Mouse (Mus musculus) embryonic facial prominence, embryonic 13.5 days (tissue): ENCODE measurements around the gene Trim17. TPM values are rescaled to one million over a fixed set of nuclear protein-coding genes. Genes with fewer than 3 reads are reported as not detected.
A peak's percentile ranks its signal among the peaks of the same experiment; 100 is the strongest.

Experiments used
- ATAC-seq: fragments of 200-750 bp; cut with Nextera tagmentation; 2 replicates; pipeline ENCODE4 v1.8.0; 2017; ENCODE audit warnings: low read depth; ENCODE audit not compliant: insufficient number of reproducible peaks, insufficient read depth, low FRiP score, low TSS enrichment
- H3K27ac ChIP-seq: fragments of 300-500 bp; sonication (generic); 2 replicates; pipeline ENCODE4 v1.5.1; 2015; ENCODE audit warnings: moderate library complexity, mild to moderate bottlenecking, inconsistent platforms
- H3K27me3 ChIP-seq: fragments of 300-500 bp; sonication (generic); 2 replicates; pipeline ENCODE4 v1.6.1; 2015; ENCODE audit warnings: mild to moderate bottlenecking, inconsistent platforms
- H3K36me3 ChIP-seq: fragments of 300-500 bp; sonication (generic); 2 replicates; pipeline ENCODE4 v1.6.1; 2015; ENCODE audit warnings: mild to moderate bottlenecking, inconsistent platforms
- H3K4me1 ChIP-seq: fragments of 300-500 bp; sonication (generic); 2 replicates; pipeline ENCODE4 v1.6.1; 2015; ENCODE audit warnings: inconsistent platforms
- H3K4me2 ChIP-seq: fragments of 300-500 bp; sonication (generic); 2 replicates; pipeline ENCODE4 v1.6.1; 2015; ENCODE audit warnings: moderate library complexity, mild to moderate bottlenecking, inconsistent platforms
- H3K4me3 ChIP-seq: fragments of 300-500 bp; sonication (generic); 2 replicates; pipeline ENCODE4 v1.5.1; 2015; ENCODE audit warnings: mild to moderate bottlenecking, inconsistent platforms
- H3K9ac ChIP-seq: fragments of 300-500 bp; sonication (generic); 2 replicates; pipeline ENCODE4 v1.6.1; 2015; ENCODE audit warnings: mild to moderate bottlenecking, inconsistent platforms
- H3K9me3 ChIP-seq: fragments of 300-500 bp; sonication (generic); 2 replicates; pipeline ENCODE4 v1.6.1; 2016; ENCODE audit warnings: inconsistent platforms
- WGBS: fragments of 180-500 bp; shearing (Covaris S2); methylation state at CpG from one replicate; pipeline ENCODE4 v1.1.7; 2015; ENCODE audit warnings: mixed read lengths; 5-methylcytosine and 5-hydroxymethylcytosine counted together
- polyA plus RNA-seq: library from polyadenylated mRNA; unstranded; fragments of >200 nt; fragmentation: Nextera tagmentation; extraction: Ambion mirVana; gene quantifications from 2 replicates; pipeline ENCODE4 v1.2.1, GENCODE M21; 2015

The Trim17 gene
- polyA plus RNA-seq, 1 experiment from 2014 or later: 0.55 TPM

DNA sequence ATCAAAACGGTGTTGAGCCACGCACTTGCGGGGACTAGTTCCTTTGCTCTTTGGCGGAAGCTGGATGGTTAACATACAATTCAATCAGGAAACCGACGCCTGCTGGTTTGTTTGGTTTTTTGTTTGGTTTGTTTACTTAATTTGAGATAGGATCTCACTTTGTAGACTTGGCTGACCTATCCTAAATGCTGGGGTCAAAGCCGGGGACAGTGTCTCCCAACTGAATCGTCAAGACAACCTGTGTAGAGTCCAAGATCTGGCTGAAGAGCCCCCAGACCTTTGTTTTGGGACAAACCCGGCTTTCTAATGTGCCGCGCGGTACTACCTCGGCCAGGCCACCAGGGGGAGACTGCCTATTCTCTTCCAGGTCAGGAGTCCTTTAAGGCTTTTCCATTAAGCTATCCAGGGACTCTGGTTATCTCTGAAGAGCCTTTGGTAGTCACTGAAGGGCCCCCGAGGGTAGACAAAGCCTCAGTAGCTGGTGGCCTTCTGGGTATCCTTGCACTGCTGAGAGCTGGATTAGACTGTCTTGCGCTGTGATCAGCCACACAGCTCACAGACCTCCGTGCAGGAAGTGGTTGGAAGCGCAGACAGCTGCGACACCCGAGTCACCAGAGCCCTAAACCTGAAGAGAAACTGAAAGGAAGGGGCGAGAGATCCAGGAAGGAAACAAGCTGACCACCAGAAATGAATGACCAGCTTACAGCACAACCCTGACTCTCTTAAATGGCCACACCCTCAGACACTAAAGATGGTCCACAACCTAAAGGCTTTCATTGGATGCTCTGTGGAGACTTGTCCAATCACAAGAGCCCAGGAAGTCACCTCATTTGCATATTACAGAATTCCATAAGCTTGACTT lies 26.5 kb upstream of the Trim17 start:
- Histone ChIP-seq H3K27ac (no peak overlapping the region; the same call in 1 of the 2 replicates), H3K9ac (0 out of 2 replicates have a peak overlapping the region, but pooled peaks have one; percentile 44), H3K4me3 (0 out of 2 replicates have a peak overlapping the region, but pooled peaks have one; percentile 14), H3K36me3 (peaks cover 19% of the 10 kb centered on the region), H3K27me3 (no peaks in the 10 kb centered on the region), H3K4me2 (peak overlapping the region; percentile 39), H3K4me1 (peaks cover 5% of the 10 kb centered on the region), H3K9me3 (no peaks in the 10 kb centered on the region)
- ATAC-seq: 0 out of 2 replicates have a peak, but pooled peaks have one; percentile 40
- WGBS: 34% methylated on average over 20 of the region's 20 CpGs

DNA sequence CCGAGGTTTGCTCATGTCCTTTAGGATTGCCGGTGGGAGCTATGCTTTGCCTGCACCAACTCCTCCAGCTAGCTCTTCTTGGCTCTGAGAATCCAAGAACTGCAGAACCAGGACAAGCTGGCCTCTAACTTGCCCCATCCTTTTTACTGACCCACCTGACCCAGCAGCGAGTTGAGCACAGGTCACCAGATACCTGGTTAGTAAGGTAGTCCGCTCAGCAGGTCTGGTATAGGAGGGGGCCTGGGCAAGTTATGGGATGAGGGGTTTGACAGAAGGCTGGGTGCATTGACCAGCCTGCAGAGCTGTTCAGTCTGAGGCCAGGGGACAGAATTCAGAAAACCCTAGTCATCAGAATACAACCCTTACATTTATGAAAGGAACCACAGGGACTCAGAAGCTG lies 25.4 kb upstream of the Trim17 start:
- Histone ChIP-seq H3K36me3 (peaks cover 30% of the 10 kb centered on the region), H3K4me3 (no peak overlapping the region), H3K4me2 (no peak overlapping the region), H3K4me1 (peaks cover 5% of the 10 kb centered on the region), H3K27me3 (no peaks in the 10 kb centered on the region), H3K9ac (no peak overlapping the region), H3K27ac (no peak overlapping the region), H3K9me3 (no peaks in the 10 kb centered on the region)
- 79% methylated on average over 4 of the region's 4 CpGs for WGBS
- ATAC-seq: no peak

DNA sequence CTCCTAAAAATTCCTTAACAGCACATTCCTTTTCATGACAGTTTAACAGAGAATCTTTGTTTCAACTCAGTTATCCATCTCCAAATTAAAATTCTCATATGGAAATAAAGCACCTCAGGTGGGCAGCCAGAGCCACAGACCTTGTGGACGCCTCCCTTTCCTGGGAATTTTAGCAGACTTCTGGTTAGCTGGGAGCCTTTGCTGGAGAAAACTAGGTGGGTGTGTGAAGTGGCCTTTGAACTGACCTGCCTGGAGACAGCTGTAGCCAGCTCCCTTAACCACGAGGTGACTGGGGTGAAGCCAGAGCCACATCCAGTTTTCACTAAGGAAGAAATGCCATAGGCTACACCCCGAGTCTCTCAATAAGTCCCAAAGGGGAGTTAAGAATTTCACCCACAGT lies 24.8 kb upstream of the Trim17 start:
- H3K27me3 ChIP-seq: no peaks in the 10 kb centered on the region
- no peak overlapping the region for H3K27ac ChIP-seq
- no peak overlapping the region for H3K4me3 ChIP-seq
- H3K4me2 ChIP-seq: no peak overlapping the region
- ATAC-seq: no peak
- peaks cover 5% of the 10 kb centered on the region for H3K4me1 ChIP-seq
- no peaks in the 10 kb centered on the region for H3K9me3 ChIP-seq
- peaks cover 35% of the 10 kb centered on the region for H3K36me3 ChIP-seq
- 48% methylated on average over 3 of the region's 3 CpGs for WGBS
- H3K9ac ChIP-seq: no peak overlapping the region

DNA sequence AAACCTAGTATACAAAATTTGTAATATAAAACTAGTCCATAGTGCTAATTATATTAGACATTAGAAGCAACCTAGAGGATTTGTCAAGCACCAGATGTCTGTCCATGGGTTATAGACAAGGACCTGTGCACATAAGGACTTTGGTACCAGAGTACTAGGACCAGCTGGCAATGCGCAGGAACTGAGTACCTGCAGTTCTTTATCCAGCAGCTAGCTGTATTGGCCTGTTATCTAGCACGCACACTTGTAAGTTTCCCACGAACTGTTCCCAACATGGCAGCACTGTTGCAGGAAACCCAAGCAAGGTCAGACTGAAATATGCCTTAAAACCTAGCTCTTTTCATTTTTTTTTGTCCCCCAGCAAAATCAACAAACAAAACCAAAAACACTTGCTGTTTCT lies 24.2 kb upstream of the Trim17 start:
- Histone ChIP-seq H3K27ac (no peak overlapping the region), H3K9me3 (no peaks in the 10 kb centered on the region), H3K36me3 (peaks cover 40% of the 10 kb centered on the region), H3K4me2 (no peak overlapping the region), H3K4me1 (peaks cover 5% of the 10 kb centered on the region), H3K9ac (no peak overlapping the region; the same call in 1 of the 2 replicates), H3K4me3 (no peak overlapping the region), H3K27me3 (no peaks in the 10 kb centered on the region)
- no peak for ATAC-seq
- 94% methylated on average over 3 of the region's 3 CpGs for WGBS

DNA sequence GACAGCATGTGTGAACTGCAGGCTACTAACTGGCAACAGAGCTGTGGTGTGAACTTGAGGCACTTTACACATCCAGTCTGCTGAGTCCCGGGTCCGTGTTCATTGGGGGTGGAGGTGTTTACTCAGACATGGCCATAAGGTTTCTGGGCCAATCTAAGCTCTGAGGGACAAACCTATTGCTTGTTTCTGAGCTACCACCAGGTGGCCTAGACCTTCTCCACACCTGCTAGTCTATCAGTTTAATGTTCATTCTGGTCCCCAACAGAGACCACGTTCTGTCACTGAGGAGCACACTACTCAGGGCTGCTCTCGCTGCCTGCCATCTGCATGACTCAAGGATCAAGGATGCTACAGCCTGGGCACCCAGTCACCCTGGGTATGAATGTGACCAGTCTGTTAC lies 22.9 kb upstream of the Trim17 start:
- H3K4me3 ChIP-seq: no peak overlapping the region
- no peaks in the 10 kb centered on the region for H3K9me3 ChIP-seq
- H3K4me2 ChIP-seq: no peak overlapping the region
- H3K27ac ChIP-seq: no peak overlapping the region
- WGBS: 85% methylated on average over 4 of the region's 4 CpGs
- H3K36me3 ChIP-seq: peaks cover 51% of the 10 kb centered on the region
- H3K4me1 ChIP-seq: peaks cover 6% of the 10 kb centered on the region
- H3K9ac ChIP-seq: no peak overlapping the region
- no peak for ATAC-seq
- no peaks in the 10 kb centered on the region for H3K27me3 ChIP-seq

DNA sequence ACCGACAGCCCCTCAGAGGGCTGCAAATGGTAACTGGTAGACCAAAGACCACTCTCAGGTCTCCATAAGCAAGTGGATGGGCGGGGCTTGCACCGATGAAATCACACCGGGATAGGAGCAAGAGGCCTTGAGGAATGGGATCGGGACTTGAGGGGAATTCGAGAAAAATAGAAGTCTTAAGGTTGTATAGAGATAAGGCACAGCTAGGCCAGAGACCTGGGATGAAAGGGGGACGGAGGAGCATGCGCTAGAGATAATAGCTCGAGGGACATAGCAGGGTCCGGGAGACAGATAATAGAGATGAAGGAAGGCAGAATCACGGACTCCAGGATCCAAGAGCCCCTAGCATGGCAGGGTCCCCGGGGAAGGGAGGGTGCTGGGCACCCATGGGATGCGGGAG lies 16.6 kb upstream of the Trim17 start:
- peaks cover 38% of the 10 kb centered on the region for H3K36me3 ChIP-seq
- peak overlapping the region; percentile 98 for H3K9ac ChIP-seq
- H3K4me1 ChIP-seq: peaks cover 14% of the 10 kb centered on the region
- ATAC-seq: peak; percentile 16; the same call in 1 of the 2 replicates
- H3K27ac ChIP-seq: peak overlapping the region; percentile 94; the same call in 1 of the 2 replicates
- no peaks in the 10 kb centered on the region for H3K27me3 ChIP-seq
- H3K9me3 ChIP-seq: no peaks in the 10 kb centered on the region
- H3K4me2 ChIP-seq: peak overlapping the region; percentile 76
- peak overlapping the region; percentile 93 for H3K4me3 ChIP-seq
- WGBS: under 1% methylated on average over 13 of the region's 13 CpGs

DNA sequence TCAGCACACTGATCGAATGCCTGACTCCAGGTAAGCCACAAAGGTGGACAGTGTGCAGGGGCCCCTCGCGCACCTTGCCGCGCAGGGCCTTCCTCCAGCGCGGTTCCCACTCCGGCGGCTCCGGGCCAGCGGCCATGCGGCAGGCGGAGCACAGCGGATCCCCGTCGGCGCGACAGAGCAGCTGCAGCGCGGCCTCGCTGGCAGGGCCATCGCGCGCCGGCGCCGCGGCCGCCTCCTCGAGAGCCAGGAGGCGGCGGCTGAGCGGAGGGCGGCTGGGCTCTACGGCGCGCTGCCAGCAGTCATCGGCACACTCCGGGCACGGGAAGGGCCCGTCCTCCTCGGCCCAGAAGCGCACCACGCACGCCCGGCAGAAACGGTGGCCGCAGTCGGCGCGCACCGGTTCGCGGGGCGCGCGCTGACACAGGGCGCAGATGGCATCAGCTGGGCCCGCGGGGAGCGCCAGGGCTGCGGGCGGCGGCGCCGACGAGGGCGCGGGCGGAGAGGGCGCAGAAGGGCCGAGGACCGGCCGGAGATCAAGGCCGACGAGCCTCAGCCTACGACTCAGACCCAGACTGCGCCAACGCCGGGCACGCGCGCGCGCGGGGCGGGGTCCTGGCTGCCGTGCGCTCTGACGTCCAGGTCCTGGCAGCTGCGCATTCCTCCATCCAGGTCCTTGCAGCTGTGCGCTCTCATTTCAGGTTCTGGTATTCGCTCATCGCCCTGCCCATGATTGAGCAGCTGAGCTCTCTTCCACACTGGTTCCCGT lies 16.0 kb upstream of the Trim17 start, which contains the start of gene Rnf187:
TSS of gene Rnf187 (minus strand) at position 595 of the 766 bp plus-strand sequence.
- no peaks in the 10 kb centered on the region for H3K9me3 ChIP-seq
- peak within 1 kb of the TSS; percentile 76 for H3K4me2 ChIP-seq
- under 1% methylated on average over 92 of the region's 95 CpGs for WGBS
- H3K27ac ChIP-seq: peak within 1 kb of the TSS; percentile 94
- peaks cover 14% of the 10 kb centered on the region for H3K4me1 ChIP-seq
- no peaks in the 10 kb centered on the region for H3K27me3 ChIP-seq
- H3K36me3 ChIP-seq: peaks cover 32% of the 10 kb centered on the region
- peak; percentile 90 for ATAC-seq
- H3K9ac ChIP-seq: peak within 1 kb of the TSS; percentile 98
- peak within 1 kb of the TSS; percentile 93 for H3K4me3 ChIP-seq

DNA sequence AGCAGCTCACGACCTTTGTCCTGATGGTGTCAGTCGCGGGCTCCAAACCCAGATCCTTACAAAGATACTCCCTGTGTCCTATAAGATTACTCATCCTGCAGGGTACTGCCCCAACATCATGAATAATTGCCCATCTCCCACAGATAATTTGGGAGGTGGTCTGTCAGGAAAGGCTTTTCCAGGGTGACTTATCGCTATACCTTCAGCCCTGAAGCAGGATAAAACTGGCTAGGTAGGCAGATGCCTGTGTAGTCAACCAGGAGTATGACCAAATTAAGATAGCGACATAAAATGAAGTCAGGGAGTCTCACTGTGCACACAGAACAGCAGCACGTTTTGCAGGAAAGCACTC lies 15.4 kb upstream of the Trim17 start:
- peak overlapping the region; percentile 93 for H3K4me3 ChIP-seq
- H3K4me2 ChIP-seq: peak overlapping the region; percentile 76
- 18% methylated on average over 6 of the region's 6 CpGs for WGBS
- 0 out of 2 replicates have a peak, but pooled peaks have one; percentile 2 for ATAC-seq
- H3K36me3 ChIP-seq: peaks cover 26% of the 10 kb centered on the region
- peaks cover 18% of the 10 kb centered on the region for H3K4me1 ChIP-seq
- H3K27me3 ChIP-seq: 0 out of 2 replicates have a peak, but pooled peaks cover under 1% of the 10 kb centered on the region
- H3K9me3 ChIP-seq: no peaks in the 10 kb centered on the region
- peak overlapping the region; percentile 98 for H3K9ac ChIP-seq
- H3K27ac ChIP-seq: peak overlapping the region; percentile 94

DNA sequence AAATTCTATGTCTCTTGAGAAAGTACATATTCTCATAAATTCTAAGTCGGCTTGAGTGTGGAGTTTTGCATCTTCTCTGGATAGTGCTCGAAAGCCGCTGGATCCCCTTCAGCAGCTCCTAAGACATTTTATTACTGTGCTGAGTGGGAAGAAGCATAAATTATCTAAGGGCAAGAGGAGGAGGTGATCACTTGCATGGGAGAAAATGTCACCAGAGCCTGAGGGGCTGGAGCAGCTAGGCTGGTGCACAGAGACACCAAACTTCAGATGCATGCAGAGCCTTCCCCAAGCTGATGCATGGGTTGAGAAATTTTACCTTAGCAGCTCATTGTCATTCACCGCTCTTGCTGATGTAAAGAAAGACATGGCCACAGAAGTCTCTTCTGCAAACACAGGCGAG lies 10.3 kb upstream of the Trim17 start:
- ATAC-seq: no peak
- H3K4me1 ChIP-seq: peaks cover 5% of the 10 kb centered on the region; the same call in 1 of the 2 replicates
- 70% methylated on average over 5 of the region's 5 CpGs for WGBS
- no peak overlapping the region for H3K4me2 ChIP-seq
- H3K36me3 ChIP-seq: no peaks in the 10 kb centered on the region
- H3K4me3 ChIP-seq: no peak overlapping the region
- no peak overlapping the region; the same call in 1 of the 2 replicates for H3K9ac ChIP-seq
- H3K27me3 ChIP-seq: peaks cover 17% of the 10 kb centered on the region
- no peaks in the 10 kb centered on the region for H3K9me3 ChIP-seq
- no peak overlapping the region for H3K27ac ChIP-seq

DNA sequence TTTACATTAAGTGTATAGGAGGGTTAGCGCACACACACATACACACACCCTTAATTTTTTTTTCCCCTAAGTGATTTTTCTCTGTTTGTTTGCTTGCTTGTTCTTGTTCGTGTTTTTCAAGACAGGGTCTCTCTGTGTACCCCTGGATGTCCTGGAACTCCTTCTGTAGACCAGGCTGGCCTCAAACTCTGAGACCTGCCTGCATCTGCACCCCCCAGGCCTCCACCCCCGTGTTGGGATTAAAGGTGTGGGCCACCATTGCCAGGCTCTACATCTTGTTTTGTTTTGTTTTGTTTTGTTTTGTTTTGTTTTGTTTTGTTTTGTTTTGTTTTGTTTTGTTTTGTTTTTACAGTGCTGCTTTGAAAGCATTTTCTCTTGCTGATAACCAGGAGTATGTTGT lies 7.2 kb upstream of the Trim17 start:
- Histone ChIP-seq H3K27me3 (peaks cover 38% of the 10 kb centered on the region), H3K4me2 (peak overlapping the region; percentile 70), H3K4me1 (peaks cover 13% of the 10 kb centered on the region; the same call in 1 of the 2 replicates), H3K27ac (no peak overlapping the region), H3K9ac (no peak overlapping the region), H3K9me3 (no peaks in the 10 kb centered on the region), H3K36me3 (no peaks in the 10 kb centered on the region), H3K4me3 (no peak overlapping the region)
- no peak for ATAC-seq
- 73% methylated on average over 3 of the region's 3 CpGs for WGBS

DNA sequence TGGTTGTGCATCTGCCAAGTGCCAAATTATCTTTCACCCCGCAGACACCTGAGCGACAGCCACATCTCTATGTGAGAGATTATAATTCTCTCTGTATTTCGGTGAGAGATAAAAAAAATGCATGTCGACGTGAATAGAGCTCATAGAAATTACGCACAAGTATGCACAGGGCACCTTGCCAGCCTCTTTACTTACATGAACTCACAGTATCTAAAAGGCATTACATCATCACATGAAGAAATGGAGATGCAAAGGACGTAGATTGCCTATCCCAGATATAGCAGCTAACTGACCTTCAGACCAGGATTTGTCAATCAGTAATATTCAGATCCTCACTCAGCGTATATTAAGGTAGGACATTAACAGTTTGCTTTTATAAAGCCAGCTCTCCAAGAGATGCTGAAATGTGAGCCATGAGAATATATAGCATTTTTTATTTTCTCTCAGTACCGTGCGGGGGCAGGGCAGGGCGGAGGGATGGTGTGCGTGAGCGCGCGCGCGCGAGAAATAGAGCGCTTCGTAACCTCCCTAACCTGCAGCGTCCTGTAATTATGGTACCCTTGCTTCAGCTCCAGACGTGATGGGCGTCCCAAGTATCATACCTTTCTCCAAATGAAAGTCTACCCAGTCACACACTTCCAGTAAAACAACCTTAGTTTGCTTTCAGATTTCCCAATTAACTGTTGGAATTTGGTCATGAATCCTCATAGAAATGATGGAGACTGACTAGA lies 6.5 kb upstream of the Trim17 start:
- no peak; the same call in 1 of the 2 replicates for ATAC-seq
- WGBS: 15% methylated on average over 23 of the region's 23 CpGs
- peak overlapping the region; percentile 54 for H3K9ac ChIP-seq
- H3K4me2 ChIP-seq: peak overlapping the region; percentile 70
- peak overlapping the region; percentile 93 for H3K27ac ChIP-seq
- H3K27me3 ChIP-seq: peaks cover 38% of the 10 kb centered on the region
- peaks cover 14% of the 10 kb centered on the region; the same call in 1 of the 2 replicates for H3K4me1 ChIP-seq
- peak overlapping the region; percentile 49 for H3K4me3 ChIP-seq
- H3K36me3 ChIP-seq: no peaks in the 10 kb centered on the region
- no peaks in the 10 kb centered on the region for H3K9me3 ChIP-seq
